Mouse (Mus musculus) kidney, postnatal 0 days (tissue): ENCODE results near the gene Thsd7b. TPM values are rescaled to one million over a fixed set of nuclear protein-coding genes. Genes with fewer than 3 reads are reported as not detected.

Experiments used
- ATAC-seq: fragments of 200-750 bp; cut with Nextera tagmentation; replicated peaks from 2 replicates; pipeline ENCODE4 v1.8.0; 2017; ENCODE audit warnings: low read depth, moderate number of reproducible peaks, moderate TSS enrichment, moderate library complexity; ENCODE audit not compliant: low FRiP score
- DNase-seq: peaks from one replicate; pipeline ENCODE4 v3.0.0-alpha.2; 2016; ENCODE audit warnings: low spot score
- H3K27ac ChIP-seq: fragments of 300-500 bp; sonication (generic); 2 replicates; pipeline ENCODE4 v1.5.1; 2014; ENCODE audit warnings: mild to moderate bottlenecking
- H3K27me3 ChIP-seq: fragments of 300-500 bp; sonication (generic); 2 replicates; pipeline ENCODE4 v1.6.1; 2014; ENCODE audit warnings: low read length, mixed read lengths; ENCODE audit not compliant: insufficient read depth
- H3K36me3 ChIP-seq: fragments of 300-500 bp; sonication (generic); 2 replicates; pipeline ENCODE4 v1.6.1; 2014; ENCODE audit warnings: low read length, mixed read lengths; ENCODE audit not compliant: insufficient read depth
- H3K4me1 ChIP-seq: fragments of 300-500 bp; sonication (generic); replicated peaks from 2 replicates; pipeline ENCODE4 v1.6.1; 2014; ENCODE audit warnings: antibody characterized with exemption, low read length, mixed read lengths; ENCODE audit not compliant: insufficient read depth
- H3K4me2 ChIP-seq: fragments of 300-500 bp; sonication (generic); 2 replicates; pipeline ENCODE4 v1.6.1; 2014; ENCODE audit warnings: mild to moderate bottlenecking, low read length, moderate library complexity, mixed read lengths
- H3K4me3 ChIP-seq: fragments of 300-500 bp; sonication (generic); replicated peaks from 2 replicates; pipeline ENCODE4 v1.5.1; 2014; ENCODE audit warnings: low read depth, low read length
- H3K9ac ChIP-seq: fragments of 300-500 bp; sonication (generic); 2 replicates; pipeline ENCODE4 v1.6.1; 2014; ENCODE audit warnings: low read depth, low read length
- H3K9me3 ChIP-seq: fragments of 300-500 bp; sonication (generic); replicated peaks from 2 replicates; pipeline ENCODE4 v1.6.1; 2016; ENCODE audit warnings: low read length, inconsistent platforms, mixed read lengths
- CTCF ChIP-seq: IDR thresholded peaks from 2 replicates; pipeline ENCODE4 v1.5.1; 2016; ENCODE audit warnings: antibody characterized with exemption, low read depth, mild to moderate bottlenecking, moderate library complexity
- WGBS: fragments of 180-500 bp; shearing (Covaris S2); extraction: QIAGEN DNeasy Blood & Tissue Kit; methylation state at CpG from one replicate; pipeline ENCODE4 v1.1.7; 2014; 5-methylcytosine and 5-hydroxymethylcytosine counted together
- polyA plus RNA-seq: library from polyadenylated mRNA; unstranded; fragments of >200 nt; fragmentation: Nextera tagmentation; extraction: Ambion mirVana; gene quantifications from 2 replicates; pipeline ENCODE4 v1.2.1, GENCODE M21; 2015

Thsd7b gene
- polyA plus RNA-seq, 1 experiment from 2014 or later = 0.36 TPM

- Histone ChIP-seq H3K9ac (no peak overlapping the region), H3K4me2 (no peak overlapping the region), H3K27ac (no peak overlapping the region), H3K9me3 (no peaks in the 10 kb centered on the region), H3K4me3 (no peak overlapping the region), H3K4me1 (no peaks in the 10 kb centered on the region), H3K36me3 (no peaks in the 10 kb centered on the region), H3K27me3 (no peaks in the 10 kb centered on the region)
- ATAC-seq (no peak), DNase-seq (no peak)
- TF ChIP-seq CTCF = no peak
- WGBS = 60% methylated on average over 2 of the region's 2 CpGs
Measured at GRCm38 (mm10) chr1:129324798-129325197, 51.7 kb downstream of the Thsd7b start.

GRCm38 (mm10) chr1:129356631-129357030 lies 83.5 kb downstream of the Thsd7b start:
- 67% methylated on average over 6 of the region's 6 CpGs for WGBS
- Histone ChIP-seq H3K9me3 (no peaks in the 10 kb centered on the region), H3K9ac (no peak overlapping the region), H3K4me1 (no peaks in the 10 kb centered on the region), H3K27ac (no peak overlapping the region), H3K27me3 (no peaks in the 10 kb centered on the region), H3K4me2 (no peak overlapping the region), H3K36me3 (no peaks in the 10 kb centered on the region), H3K4me3 (no peak overlapping the region)
- no peak for ATAC-seq
- no peak for TF ChIP-seq CTCF
- no peak for DNase-seq

- H3K36me3 ChIP-seq = no peaks in the 10 kb centered on the region
- no peaks in the 10 kb centered on the region for H3K27me3 ChIP-seq
- ATAC-seq = no peak
- no peak overlapping the region for H3K4me2 ChIP-seq
- 81% methylated on average over 2 of the region's 2 CpGs for WGBS
- no peak for TF ChIP-seq CTCF
- no peak for DNase-seq
- no peak overlapping the region for H3K4me3 ChIP-seq
- H3K27ac ChIP-seq = no peak overlapping the region
- no peaks in the 10 kb centered on the region for H3K4me1 ChIP-seq
- H3K9ac ChIP-seq = no peak overlapping the region
- no peaks in the 10 kb centered on the region for H3K9me3 ChIP-seq
Measured at GRCm38 (mm10) chr1:129357378-129357777, 84.3 kb downstream of the Thsd7b start.

DNA sequence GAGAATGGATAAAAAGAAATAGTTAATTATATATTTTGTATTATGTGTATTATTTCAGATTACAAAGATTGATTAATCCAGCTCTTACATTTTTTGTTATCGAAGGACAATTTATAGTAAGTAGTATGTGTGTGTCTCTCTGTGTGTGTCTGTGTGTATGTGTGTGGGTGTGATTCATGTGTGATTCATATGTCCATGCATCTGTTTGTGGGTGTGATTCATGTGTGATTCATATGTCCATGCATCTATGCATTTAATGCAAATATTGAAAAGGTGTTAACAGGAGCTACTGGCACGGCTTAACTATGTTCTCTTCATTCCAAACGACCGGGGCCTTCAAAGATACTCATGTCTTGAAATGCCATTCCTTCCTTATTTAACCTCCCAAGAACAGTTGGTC lies 90.3 kb downstream of the Thsd7b start:
- Histone ChIP-seq H3K4me3 (no peak overlapping the region), H3K4me2 (no peak overlapping the region), H3K9ac (no peak overlapping the region), H3K4me1 (no peaks in the 10 kb centered on the region), H3K27me3 (no peaks in the 10 kb centered on the region), H3K27ac (no peak overlapping the region), H3K36me3 (no peaks in the 10 kb centered on the region), H3K9me3 (no peaks in the 10 kb centered on the region)
- no peak for TF ChIP-seq CTCF
- DNase-seq (no peak), ATAC-seq (no peak)
- WGBS = 90% methylated on average over 4 of the region's 4 CpGs

GRCm38 (mm10) chr1:129364828-129365227 lies 91.7 kb downstream of the Thsd7b start:
- no peaks in the 10 kb centered on the region for H3K36me3 ChIP-seq
- no peaks in the 10 kb centered on the region for H3K4me1 ChIP-seq
- no peak for DNase-seq
- TF ChIP-seq CTCF = no peak
- no peak overlapping the region for H3K27ac ChIP-seq
- H3K27me3 ChIP-seq = no peaks in the 10 kb centered on the region
- no peak overlapping the region for H3K4me3 ChIP-seq
- no peak overlapping the region for H3K9ac ChIP-seq
- no peak for ATAC-seq
- H3K9me3 ChIP-seq = no peaks in the 10 kb centered on the region
- no peak overlapping the region for H3K4me2 ChIP-seq

DNA sequence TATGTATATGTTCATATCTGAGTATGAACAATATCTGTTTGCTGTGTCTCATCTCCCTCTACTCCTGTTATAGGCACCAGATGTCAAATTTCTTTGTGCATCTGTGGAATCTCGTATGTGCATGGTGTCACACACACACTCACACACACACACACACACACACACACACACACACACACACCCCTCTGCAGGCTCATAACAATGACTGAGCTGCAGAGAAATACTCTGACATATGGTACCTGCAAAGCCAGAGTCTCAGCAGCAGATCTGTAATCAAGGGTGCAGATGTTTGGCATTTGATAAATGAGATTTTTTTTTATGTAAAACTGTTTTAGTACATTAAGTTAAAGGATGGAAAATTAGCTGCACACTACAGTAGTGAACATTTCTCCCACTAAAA lies 92.5 kb downstream of the Thsd7b start:
- H3K4me3 ChIP-seq = no peak overlapping the region
- no peaks in the 10 kb centered on the region for H3K9me3 ChIP-seq
- DNase-seq = no peak
- no peak overlapping the region for H3K9ac ChIP-seq
- 65% methylated on average over 1 of the region's 1 CpGs for WGBS
- TF ChIP-seq CTCF = no peak
- no peak overlapping the region for H3K27ac ChIP-seq
- no peak for ATAC-seq
- H3K27me3 ChIP-seq = no peaks in the 10 kb centered on the region
- H3K36me3 ChIP-seq = no peaks in the 10 kb centered on the region
- no peak overlapping the region for H3K4me2 ChIP-seq
- H3K4me1 ChIP-seq = no peaks in the 10 kb centered on the region

DNA sequence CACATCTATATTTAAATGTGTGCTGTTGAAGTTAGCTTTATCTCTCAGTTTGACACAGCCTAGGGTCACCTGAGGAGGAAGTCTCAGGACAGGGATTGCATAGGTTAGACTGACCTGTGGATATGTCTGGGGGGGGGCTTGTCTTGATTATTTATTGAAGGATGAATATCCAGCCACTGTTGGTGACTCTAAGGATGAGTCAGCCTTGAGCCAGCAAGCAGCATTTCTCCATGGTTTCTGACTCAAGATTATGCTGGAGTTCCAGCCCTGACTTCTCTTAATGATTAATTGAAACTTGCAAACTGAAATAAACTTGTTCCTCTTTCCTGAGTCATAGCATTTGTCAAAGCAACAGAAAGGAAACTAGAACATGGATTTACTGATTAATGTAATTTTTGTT lies 113.4 kb downstream of the Thsd7b start:
- H3K27me3 ChIP-seq = no peaks in the 10 kb centered on the region
- no peak for TF ChIP-seq CTCF
- no peak overlapping the region for H3K9ac ChIP-seq
- no peak overlapping the region for H3K27ac ChIP-seq
- H3K36me3 ChIP-seq = no peaks in the 10 kb centered on the region
- no peaks in the 10 kb centered on the region for H3K4me1 ChIP-seq
- no peak overlapping the region for H3K4me2 ChIP-seq
- ATAC-seq (peak; percentile 85), DNase-seq (peak; percentile 27)
- H3K9me3 ChIP-seq = no peaks in the 10 kb centered on the region
- H3K4me3 ChIP-seq = no peak overlapping the region
